Mouse (Mus musculus): ENCODE results near the gene Slc45a2.

Gene Slc45a2

DNA sequence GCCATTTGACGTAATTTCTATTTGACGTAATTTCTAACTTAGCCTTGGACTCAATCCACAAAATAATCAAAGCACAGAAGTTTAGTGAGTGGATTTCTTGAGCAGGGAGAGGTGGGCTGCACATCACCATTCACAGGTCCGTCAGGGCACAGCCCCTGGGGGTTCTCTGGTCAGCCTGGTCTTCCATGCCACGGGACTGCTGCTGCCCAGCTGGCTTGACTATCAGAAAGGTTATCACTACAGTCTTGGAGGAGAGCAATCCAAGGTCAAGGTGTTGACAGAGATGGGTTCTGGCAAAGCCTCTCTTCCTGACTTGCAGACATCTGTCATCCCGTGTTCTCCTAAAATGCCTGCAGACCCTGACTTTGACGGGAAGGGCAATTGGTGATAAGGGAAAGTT, 4.1 kb downstream of the Slc45a2 start:
- DNase-seq (ENCODE audit: low read depth): no peak

DNA sequence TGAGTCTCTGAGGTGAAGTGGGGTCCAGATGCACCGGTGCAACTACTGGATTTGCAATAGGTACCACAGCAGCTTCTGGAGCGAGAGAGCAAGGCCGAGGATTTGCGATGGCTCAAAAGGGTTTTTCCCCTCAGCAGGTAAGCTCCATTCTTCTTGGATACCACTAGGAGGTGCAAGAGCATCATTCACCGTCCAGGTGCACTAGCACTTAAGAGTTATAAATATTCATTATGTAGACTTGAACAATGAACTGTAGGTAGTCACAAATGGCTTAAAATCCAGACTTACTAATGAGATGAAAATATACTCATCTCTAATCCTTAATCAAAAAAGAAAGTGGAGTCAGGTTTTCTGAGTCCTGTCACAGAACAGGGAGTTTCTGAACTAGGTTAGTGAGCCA, 8.2 kb downstream of the Slc45a2 start:
- peak; percentile 32 for DNase-seq (ENCODE audit: low read depth)

GRCm38 (mm10) chr15:11010976-11011548, 10.5 kb downstream of the Slc45a2 start:
- no peak for DNase-seq (ENCODE audit: low read depth)

DNA sequence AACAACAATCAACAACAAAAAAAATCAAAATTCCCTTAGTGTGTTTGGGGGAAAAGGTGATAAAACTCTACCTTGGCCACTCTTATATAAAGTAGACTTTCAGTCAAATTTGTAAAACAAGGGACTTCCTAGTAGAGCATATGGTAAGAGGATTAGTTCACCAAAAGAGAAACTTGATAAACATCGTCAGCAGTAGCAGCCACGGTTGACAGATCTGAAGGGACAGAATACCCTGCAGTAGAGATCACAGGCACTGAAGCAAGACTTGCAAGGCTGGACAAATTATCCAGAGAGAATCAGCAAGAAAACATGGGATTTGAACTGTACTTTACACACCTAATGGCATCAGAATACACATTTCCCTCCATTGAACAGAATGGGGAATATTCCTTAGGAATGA, 14.4 kb downstream of the Slc45a2 start:
- DNase-seq (ENCODE audit: low read depth): no peak

- no peak for DNase-seq (ENCODE audit: low read depth)
Measured at GRCm38 (mm10) chr15:11026801-11027561, 26.5 kb downstream of the Slc45a2 start.

DNA sequence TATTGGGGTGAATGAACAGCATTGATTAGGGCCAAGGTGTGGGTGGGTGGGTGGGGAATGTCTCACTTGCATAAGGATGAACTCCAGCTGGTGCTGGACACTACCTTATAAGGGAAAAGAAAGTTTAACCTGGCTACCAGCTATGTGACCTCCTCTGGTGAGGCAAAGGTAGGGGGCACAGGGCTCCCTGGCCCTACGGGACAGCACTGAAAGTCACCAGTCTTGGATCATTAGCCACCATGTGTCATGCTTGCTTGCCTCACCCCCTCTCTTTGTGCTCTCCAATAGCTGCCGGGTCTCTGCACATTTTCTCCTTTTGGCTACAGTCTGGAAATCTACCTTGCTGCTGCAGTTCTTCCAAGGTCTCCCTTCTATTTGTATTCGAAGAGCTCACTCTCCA, 29.7 kb downstream of the Slc45a2 start:
- no peak for DNase-seq (ENCODE audit: low read depth)

DNA sequence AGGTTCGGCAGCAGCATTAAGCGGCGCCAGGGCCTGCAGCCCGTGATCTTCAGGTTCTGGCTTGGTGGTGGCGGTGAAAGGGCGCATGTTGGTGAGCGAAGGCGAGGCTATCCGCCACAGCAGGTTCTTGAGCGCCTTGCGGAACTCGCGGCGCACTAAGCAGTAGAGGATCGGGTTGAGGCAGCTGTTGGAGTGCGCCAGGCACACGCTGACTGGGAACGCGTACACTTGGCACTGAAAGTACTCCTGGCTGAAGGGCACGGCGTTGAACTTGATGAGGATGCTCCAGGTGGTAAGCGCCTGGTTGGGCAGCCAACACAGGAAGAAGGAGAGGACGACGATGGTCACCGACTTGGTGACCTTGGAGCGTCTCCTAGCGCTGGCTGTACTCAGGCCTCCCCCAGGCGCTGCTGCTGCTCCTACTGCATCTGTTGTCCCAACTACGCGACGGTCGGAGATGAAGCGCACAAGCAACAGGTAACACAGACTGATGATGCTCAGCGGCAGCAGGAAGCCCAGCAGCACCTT, 35.5 kb downstream of the Slc45a2 start:
- no peak for DNase-seq (ENCODE audit: low read depth)

GRCm38 (mm10) chr15:11036535-11037375, 36.2 kb downstream of the Slc45a2 start:
- DNase-seq (ENCODE audit: low read depth): no peak

DNA sequence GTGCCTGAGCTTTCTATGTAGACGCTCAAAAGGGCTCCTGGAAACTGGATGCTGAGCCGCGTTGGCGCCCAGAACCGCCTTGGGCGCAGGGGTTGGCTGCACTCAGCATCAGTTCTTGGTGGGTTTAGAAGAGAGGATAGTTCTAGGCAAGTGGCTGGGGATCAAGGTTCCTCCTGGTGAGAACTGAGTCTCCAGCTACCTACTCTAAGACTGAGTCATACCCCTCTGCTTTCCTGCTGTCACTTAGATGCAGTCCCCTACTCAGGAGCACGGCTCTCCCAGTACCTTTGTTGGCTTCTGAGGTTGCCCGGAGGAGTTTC, 36.8 kb downstream of the Slc45a2 start:
- DNase-seq (ENCODE audit: low read depth): no peak

GRCm38 (mm10) chr15:11037711-11038110, 37.2 kb downstream of the Slc45a2 start, which contains the start of gene Rxfp3:
TSS of gene Rxfp3 (minus strand) at chr15:11037991.
- DNase-seq (ENCODE audit: low read depth): no peak

GRCm38 (mm10) chr15:11038476-11038875, 38.0 kb downstream of the Slc45a2 start:
- DNase-seq (ENCODE audit: low read depth): peak; percentile 61

DNA sequence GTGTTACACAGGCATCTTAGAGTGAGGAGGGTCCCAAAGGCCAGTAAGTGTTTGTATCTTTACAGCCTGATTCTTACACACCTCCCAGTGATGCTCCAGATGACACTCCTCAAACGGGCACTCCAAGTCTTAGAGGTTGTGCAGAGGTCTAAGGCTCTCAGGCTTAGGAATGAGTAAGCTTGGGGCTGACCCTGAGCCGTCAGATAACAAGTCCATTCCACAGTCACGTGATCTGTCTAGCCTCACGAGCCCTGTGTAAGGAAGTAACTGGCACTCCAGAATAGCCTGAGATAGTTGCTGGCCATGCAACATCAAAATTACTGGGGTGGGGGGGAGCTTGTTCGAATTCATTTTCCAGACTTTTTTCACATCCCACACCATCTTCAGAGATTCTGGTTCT, 39.5 kb downstream of the Slc45a2 start:
- peak; percentile 39 for DNase-seq (ENCODE audit: low read depth)

DNA sequence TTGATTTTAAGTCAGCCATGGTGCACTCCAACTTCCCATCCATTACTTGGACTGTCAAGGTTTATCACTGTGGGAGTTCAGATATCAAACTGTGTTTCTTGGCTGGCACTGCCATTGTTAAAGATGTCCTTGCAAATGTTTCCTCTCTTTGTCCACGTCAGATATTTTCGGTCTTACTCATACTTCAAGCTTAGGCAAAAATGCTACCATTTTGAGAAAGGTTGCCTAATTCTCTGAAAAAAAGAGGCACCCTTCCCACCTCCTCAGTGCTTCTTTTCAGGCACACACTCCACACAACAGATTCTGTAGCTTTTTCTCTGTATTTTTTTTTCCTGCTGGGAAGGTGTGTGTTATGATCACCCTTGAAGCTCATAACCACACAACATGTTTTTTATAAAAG, 40.7 kb downstream of the Slc45a2 start:
- DNase-seq (ENCODE audit: low read depth): no peak

- peak; percentile 42 for DNase-seq (ENCODE audit: low read depth)
Measured at GRCm38 (mm10) chr15:11042828-11043227, 42.3 kb downstream of the Slc45a2 start.

- DNase-seq (ENCODE audit: low read depth): no peak
Measured at GRCm38 (mm10) chr15:11053678-11054439, 53.3 kb downstream of the Slc45a2 start.

GRCm38 (mm10) chr15:11054440-11055080, 54.0 kb downstream of the Slc45a2 start:
- DNase-seq (ENCODE audit: low read depth): no peak

GRCm38 (mm10) chr15:11062903-11063302, 62.4 kb downstream of the Slc45a2 start:
- DNase-seq (ENCODE audit: low read depth): no peak

- DNase-seq (ENCODE audit: low read depth): no peak
Measured at GRCm38 (mm10) chr15:11064160-11064557, 63.6 kb downstream of the Slc45a2 start.

DNA sequence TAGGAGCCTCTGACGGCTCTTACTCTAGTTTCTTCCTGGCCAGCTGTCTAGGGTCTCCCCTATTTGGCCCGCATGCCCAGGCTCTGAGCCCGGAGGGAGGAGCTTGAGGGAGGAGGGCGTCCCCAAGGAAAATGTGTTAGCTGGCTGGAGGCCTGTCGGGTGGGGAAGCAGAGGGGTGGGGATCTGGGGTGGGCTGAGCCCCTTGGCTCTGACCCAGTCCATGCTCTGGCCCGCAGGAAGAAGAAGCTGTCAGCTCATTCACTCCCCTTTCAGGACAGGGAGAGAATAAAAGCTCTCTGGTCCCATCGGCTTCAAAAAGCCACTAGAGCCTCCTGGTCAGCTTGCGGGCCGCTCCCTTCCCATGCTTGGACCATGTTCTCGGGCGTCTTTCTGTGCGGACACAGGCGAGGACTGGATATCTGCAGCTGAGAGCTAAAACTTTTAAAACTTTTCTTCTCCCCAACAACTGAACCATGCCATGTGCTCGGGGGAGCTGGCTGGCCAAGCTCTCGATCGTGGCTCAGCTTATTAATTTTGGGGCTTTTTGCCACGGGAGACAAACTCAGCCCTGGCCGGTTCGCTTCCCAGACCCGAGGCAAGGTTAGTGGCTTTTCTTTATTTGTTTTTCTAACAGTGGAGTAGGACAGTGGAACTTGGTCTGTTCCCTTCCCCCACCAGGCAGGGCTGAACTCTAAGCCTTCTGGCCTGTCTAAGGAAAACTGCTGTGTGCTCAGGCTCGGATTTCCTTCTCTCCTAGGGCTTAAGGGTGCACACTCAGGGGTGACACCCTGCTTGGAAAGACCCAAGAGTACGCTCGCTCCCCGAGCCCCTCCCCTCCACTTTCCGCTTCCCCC, 64.3 kb downstream of the Slc45a2 start, which contains the start of gene Adamts12:
TSS of gene Adamts12 (plus strand) at position 233 of the 854 bp plus-strand sequence.
- no peak for DNase-seq (ENCODE audit: low read depth)

GRCm38 (mm10) chr15:11065528-11066171, 65.1 kb downstream of the Slc45a2 start:
- no peak for DNase-seq (ENCODE audit: low read depth)

All from 416B (cell line).